Mouse (Mus musculus): ENCODE results near the gene Jag1.

The Jag1 gene

DNA sequence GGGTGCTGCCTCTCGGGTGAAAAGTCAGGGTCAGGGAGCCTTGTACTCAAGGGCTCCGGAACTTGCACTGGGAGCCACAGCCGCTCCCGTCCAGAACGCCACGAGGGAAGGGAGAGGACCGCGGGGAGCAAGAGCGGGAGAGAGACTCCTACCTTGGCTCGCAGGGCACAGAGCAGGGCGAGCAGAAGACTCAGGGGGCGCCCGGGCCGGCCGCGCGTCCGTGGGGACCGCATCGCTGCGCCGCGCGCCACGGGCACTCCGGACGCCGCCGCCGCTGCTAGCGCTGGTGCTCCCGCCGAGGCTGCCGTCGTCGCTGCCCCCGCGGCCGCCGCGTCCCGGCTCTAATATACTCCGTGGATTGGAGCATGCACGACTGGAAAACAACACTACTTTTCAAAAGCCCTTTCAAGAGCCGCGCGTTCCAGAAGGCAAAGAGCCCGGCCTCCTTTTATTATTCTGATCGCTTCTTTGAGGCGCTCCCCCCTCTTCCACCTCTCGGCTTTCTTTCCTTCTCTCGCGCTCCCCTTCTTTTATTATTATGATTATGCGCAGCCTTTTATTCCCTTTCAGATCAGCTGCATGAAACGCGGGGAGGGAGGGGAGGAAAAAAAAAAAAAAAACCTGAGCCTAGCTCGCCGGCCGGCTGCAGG, at the start of gene Jag1:
TSS of gene Jag1 (minus strand) at position 620 of the 650 bp plus-strand sequence.
- DNase-seq: no peak

DNA sequence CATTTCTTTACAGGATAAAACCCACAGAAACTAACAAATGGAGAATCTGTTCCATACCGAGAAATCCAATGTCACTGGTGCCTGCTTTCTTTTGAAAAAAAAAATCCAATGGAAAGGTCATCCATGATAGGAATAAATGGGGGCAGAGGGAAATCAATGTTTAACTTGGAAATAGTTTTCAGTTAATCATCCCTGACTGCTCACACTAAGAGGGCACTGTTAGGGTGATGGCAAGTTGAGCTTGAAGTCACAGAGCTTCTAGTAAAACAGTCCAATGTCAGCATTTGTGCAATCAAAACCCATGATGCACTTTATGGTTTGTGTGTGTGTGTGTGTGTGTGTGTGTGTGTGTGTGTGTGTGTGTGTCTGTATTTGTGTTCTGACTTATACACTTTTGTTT, 39.6 kb upstream of the Jag1 start:
- no peak for DNase-seq

DNA sequence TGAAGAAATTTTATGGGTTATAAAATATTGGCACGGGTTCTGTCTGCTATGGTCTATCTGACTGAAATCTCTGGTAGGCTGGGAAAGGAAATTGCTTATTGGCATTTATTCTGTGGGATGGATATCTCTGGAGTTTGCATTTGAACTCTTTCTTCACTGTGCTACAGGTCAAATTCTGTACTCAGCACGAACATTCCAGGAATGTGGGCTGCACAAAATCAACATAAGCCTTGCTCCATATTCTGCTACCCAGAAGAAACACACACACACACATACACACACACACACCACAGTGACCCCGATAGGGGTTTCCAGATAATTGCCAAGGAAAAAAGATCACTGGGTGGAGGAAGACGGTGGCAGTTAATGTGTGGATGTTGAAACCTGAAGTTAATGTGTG, 37.4 kb upstream of the Jag1 start:
- DNase-seq: no peak

DNA sequence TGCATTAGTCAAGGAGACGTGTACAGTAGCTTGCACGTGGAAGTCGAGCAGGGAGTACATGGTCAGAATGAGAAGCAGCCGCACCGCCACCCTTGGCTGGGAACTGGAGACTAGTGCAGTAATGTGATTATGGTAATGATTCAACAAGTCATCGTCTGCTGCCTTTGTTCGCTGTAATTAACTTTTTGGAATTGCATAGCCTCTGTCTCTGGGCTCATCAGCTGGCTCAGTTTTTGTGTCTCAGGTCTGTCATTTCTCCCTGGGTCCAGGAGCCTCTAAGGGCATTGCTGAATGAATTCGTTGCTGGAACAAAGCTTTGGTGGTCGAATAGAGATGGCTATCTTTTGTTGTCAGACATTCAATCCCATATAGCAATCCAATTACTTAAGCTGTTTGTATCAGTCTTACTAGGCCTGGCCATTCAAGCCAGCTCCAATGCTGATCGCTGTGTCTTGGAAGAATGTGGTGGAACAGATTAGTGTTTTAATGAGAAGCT, 36.8 kb upstream of the Jag1 start:
- DNase-seq: no peak

- DNase-seq: no peak
Measured at GRCm38 (mm10) chr2:137150953-137151352, 34.5 kb upstream of the Jag1 start.

GRCm38 (mm10) chr2:137146938-137147666, 30.7 kb upstream of the Jag1 start:
- no peak for DNase-seq

GRCm38 (mm10) chr2:137138063-137138462, 21.6 kb upstream of the Jag1 start:
- DNase-seq: no peak

- no peak for DNase-seq
Measured at GRCm38 (mm10) chr2:137134035-137134434, 17.6 kb upstream of the Jag1 start.

DNA sequence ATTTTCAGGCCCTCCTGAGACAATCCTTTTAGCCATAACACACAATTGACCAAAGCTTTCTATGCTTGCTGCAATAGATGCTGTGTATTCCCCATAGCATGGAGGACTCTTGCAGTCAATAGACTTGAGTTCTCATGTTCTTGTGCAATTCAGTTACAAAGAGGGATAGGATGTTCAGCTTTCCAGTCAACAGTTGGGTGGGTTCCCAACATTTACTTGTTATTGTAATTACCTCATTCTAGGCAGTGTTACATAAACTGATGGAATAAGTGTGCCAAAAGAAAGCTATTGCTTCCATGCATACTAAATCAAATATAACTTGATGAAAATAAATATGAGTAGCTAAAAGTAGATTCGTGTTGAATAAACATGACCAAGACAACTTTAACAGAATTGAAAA, 8.4 kb upstream of the Jag1 start:
- no peak for DNase-seq

DNA sequence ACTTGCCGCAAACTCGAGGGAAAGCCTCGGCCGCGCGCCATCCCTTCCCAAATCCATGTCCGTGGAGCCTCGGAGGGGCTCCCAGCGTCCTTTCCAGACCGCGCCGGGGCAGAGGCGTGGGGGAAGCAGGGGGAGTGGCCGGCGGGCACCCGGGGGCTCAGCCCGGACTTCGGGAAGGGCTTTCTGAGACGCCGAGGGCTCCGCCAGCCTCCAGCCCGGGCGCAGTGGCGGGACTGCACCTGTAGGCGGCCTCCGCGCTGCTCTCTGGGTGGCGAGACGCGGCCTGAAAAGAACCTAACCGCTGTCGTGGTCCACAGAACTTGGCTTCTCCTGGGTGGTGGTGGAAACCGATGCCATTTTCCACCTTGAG, 862 bp upstream of the Jag1 start:
- DNase-seq: peak; percentile 78

- DNase-seq: peak; percentile 84
Measured at GRCm38 (mm10) chr2:137116675-137117320, 354 bp upstream of the Jag1 start.

GRCm38 (mm10) chr2:137115241-137116024, 1.0 kb downstream of the Jag1 start:
- no peak for DNase-seq

- DNase-seq: peak; percentile 59
Measured at GRCm38 (mm10) chr2:137114248-137115096, 2.0 kb downstream of the Jag1 start.

DNA sequence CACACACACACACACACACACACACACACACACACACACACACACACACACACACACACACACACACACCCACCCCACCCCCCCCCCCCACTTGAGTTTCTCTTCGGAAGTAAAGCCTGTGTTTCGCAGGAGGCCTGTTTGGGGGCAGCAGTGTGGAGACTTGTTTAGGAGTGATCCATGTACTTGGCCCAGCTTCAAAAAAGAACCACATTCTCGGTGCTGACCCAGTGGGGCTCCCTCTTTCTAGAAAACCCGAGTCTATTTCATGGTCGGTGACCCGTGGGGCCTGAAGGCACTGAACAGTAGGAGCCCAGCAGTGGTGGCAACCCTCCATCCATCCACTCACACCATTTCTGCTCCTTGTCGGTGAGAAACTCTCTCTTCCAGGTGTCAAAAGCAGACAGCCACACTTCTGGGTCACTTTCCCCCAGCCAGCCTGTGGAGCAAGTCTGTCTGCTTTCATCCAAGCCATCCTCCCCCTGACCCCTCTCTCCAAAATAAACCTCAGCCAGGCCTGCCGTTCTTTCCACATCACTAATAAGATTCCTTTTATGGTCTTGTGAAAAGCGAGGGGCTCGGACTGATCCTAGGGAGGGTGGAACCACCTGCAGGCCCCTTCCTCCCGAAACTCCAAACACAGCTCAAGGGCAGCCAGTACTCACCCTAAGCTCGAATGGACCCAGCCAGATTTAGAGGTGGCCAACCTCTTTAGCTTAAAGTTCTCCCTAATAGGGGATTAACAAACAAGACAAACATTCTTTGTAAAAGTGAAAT, 3.0 kb downstream of the Jag1 start:
- DNase-seq: no peak

DNA sequence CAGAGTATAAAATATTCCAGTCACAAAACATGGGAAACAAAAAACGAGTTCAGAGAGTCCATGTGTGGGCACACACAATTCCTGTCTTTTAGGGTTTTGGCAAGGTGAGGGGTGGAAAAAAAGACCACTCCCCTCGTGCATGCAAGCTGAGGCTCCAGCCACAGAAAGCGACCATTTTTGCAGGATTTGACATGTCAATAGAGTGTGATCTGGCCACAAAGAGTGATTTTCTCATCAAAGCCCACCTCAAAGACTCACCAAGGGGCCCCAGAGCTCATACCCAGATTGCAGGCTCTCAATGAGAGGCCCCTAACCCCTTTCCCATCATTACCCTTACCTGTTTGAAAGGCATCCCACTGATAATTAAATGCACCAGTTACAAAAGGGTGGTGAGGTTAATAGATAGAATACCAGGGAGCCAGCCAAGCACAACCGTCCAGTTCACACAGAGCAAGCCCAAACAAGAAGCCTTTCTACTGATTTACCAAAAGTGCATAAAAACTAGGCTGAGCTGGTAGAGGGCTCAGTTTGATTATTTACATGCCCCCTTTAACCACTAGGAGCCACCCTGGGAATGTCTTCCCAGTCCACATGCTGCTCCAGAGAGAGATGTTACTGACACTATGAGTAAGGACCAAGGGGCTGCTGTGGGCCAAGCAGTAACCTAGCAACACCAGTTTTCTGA, 6.1 kb downstream of the Jag1 start:
- no peak for DNase-seq

DNA sequence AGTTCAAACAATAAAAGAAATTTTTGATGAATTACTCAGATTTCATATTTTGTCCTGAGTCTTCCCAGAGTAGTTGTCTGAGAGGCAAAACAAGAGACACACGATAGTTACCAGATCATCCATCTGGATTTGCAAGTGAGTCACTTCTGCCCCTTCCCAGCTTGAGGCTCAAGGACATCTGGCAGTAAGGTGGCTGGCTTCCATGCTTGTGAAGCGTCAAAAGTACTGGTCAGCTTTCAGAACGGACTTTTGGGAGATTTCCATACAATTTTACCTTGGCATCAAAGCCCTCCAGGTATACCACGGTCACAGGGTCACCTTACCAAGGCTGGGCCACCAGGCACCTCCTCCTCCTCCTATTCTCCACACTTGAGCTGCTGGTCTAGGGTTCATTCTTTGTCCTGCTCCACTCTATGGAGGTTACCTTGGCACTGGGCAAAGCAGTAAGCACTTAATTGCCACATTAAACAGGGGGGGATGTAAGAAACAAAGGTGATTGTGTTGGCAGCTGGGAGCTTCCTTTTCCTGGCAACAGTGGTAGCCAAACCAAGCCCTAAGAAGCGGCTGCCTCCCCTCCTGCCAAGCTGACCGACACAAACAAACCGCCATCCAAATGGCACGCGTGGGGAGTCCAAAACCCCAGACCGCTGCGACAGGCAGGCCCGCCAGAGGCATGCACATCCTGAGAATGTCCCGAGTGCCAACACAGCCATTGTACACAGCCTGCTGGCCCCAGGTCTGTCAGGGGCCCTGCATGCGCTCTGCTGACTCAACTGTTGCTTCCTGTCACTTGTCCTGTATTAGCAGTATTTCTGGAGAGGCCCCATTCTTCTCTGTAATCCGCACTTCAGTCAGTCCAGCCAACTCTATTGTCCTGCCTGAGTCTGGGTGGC, 6.9 kb downstream of the Jag1 start:
- DNase-seq: no peak

GRCm38 (mm10) chr2:137107946-137108345, 8.5 kb downstream of the Jag1 start:
- DNase-seq: no peak

DNA sequence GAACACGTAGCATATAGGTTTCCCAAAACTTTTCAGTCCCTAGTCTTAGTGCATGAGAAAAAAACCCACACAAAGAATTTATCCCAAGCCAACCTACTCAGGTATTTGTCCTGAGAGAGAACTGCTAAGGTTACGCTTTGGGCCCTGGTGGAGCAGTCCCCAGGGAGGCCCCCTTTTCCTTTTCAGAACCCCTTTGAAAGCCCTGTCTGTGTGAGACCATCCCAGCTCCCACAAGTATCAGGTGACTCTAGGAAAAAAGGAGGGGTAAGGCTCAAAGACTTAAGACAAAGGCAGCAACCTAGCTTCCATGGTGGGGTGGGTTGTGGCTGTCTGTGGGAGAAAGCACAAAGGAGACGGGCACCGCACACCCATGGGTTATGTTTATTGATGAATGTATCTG, 9.2 kb downstream of the Jag1 start:
- no peak for DNase-seq

GRCm38 (mm10) chr2:137101074-137101473, 15.4 kb downstream of the Jag1 start:
- no peak for DNase-seq

All from liver (tissue).